Mouse (Mus musculus) liver, embryonic 12.5 days (tissue): ENCODE results near the gene Lep. TPM values are rescaled to one million over a fixed set of nuclear protein-coding genes. Genes with fewer than 3 reads are reported as not detected.

Experiments used
- ATAC-seq: fragments of 200-750 bp; cut with Nextera tagmentation; 2 replicates; pipeline ENCODE4 v1.8.0; 2017; ENCODE audit warnings: moderate number of reproducible peaks, mild to moderate bottlenecking, moderate library complexity
- H3K27ac ChIP-seq: fragments of 300-500 bp; sonication (generic); 2 replicates; pipeline ENCODE4 v1.5.1; 2016; ENCODE audit warnings: mild to moderate bottlenecking
- H3K27me3 ChIP-seq: fragments of 300-500 bp; sonication (generic); replicated peaks from 2 replicates; pipeline ENCODE4 v1.6.1; 2016; ENCODE audit warnings: mild to moderate bottlenecking, moderate library complexity
- H3K36me3 ChIP-seq: fragments of 300-500 bp; sonication (generic); 2 replicates; pipeline ENCODE4 v1.6.1; 2016; ENCODE audit warnings: mild to moderate bottlenecking, moderate library complexity
- H3K4me1 ChIP-seq: fragments of 300-500 bp; sonication (generic); 2 replicates; pipeline ENCODE4 v1.6.1; 2016
- H3K4me2 ChIP-seq: fragments of 300-500 bp; sonication (generic); 2 replicates; pipeline ENCODE4 v1.6.1; 2016; ENCODE audit warnings: mild to moderate bottlenecking, moderate library complexity
- H3K4me3 ChIP-seq: fragments of 300-500 bp; sonication (generic); 2 replicates; pipeline ENCODE4 v1.5.1; 2016; ENCODE audit warnings: mild to moderate bottlenecking, moderate library complexity
- H3K9ac ChIP-seq: fragments of 300-500 bp; sonication (generic); 2 replicates; pipeline ENCODE4 v1.6.1; 2016; ENCODE audit warnings: mild to moderate bottlenecking, moderate library complexity
- H3K9me3 ChIP-seq: fragments of 300-500 bp; sonication (generic); replicated peaks from 2 replicates; pipeline ENCODE4 v1.6.1; 2016; ENCODE audit warnings: mild to moderate bottlenecking, moderate library complexity
- WGBS: fragments of 180-500 bp; shearing (Covaris S2); methylation state at CpG from one replicate; pipeline ENCODE4 v1.1.7; 2016; ENCODE audit not compliant: insufficient replicate concordance; 5-methylcytosine and 5-hydroxymethylcytosine counted together
- polyA plus RNA-seq: library from polyadenylated mRNA; unstranded; fragments of >200 nt; fragmentation: Nextera tagmentation; extraction: Ambion mirVana; gene quantifications from 2 replicates; pipeline ENCODE4 v1.2.1, GENCODE M21; 2016

Gene Lep
- polyA plus RNA-seq, 1 experiment from 2014 or later = not detected

DNA sequence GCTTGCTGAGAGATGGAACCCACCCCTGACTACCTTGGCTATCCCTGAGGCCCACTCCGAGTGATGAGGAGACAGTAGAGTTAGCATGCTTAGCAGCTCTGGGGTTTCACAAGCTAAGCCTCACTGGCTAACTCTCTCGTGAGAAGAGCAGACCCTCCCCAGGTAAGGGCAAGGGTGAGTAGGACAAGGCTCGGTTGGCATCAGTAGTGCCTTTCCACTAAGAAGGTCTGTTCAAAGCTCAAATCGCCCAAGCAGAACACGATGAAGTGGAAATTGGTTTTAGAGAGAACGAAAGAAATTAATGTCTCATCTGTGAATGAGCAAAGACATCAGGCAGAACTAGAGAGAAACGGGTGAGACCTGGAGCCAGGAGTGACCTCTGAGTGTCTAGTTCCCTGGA is 6.8 kb upstream of the Lep start:
- no peaks in the 10 kb centered on the region for H3K9me3 ChIP-seq
- no peak for ATAC-seq
- H3K4me3 ChIP-seq = no peak overlapping the region
- no peaks in the 10 kb centered on the region for H3K4me1 ChIP-seq
- WGBS = 68% methylated on average over 7 of the region's 7 CpGs
- H3K27ac ChIP-seq = no peak overlapping the region
- no peaks in the 10 kb centered on the region for H3K36me3 ChIP-seq
- no peak overlapping the region for H3K4me2 ChIP-seq
- no peak overlapping the region for H3K9ac ChIP-seq
- H3K27me3 ChIP-seq = no peaks in the 10 kb centered on the region; the same call in 1 of the 2 replicates

DNA sequence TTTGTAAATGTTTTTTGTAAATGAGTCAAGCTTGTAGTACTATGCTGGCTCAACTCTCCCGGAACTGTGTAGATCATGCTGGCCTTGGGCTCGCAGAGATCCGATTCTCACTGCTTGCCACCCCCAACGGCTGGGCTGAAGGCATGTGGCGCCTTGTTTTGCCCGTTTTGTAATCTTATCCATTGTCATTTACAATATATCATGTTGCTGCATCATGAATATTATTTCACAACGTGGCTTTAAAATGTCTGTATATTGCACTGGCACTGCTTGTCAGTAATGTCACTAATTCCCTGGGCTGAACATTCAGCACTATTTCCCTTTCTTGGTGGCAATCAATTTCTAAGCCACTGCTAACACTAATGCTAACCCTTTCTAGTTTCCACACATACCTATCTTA is 3.6 kb upstream of the Lep start:
- Histone ChIP-seq H3K9ac (no peak overlapping the region), H3K4me2 (no peak overlapping the region), H3K27ac (no peak overlapping the region), H3K4me3 (no peak overlapping the region), H3K9me3 (no peaks in the 10 kb centered on the region), H3K27me3 (no peaks in the 10 kb centered on the region; the same call in 1 of the 2 replicates), H3K4me1 (no peaks in the 10 kb centered on the region), H3K36me3 (no peaks in the 10 kb centered on the region)
- no peak for ATAC-seq
- WGBS = 76% methylated on average over 7 of the region's 7 CpGs

GRCm38 (mm10) chr6:29066389-29066790 is 6.4 kb downstream of the Lep start:
- H3K36me3 ChIP-seq = no peaks in the 10 kb centered on the region
- no peak overlapping the region for H3K27ac ChIP-seq
- no peaks in the 10 kb centered on the region for H3K9me3 ChIP-seq
- no peak overlapping the region for H3K4me2 ChIP-seq
- no peak overlapping the region for H3K4me3 ChIP-seq
- no peaks in the 10 kb centered on the region for H3K27me3 ChIP-seq
- no peak for ATAC-seq
- H3K4me1 ChIP-seq = no peaks in the 10 kb centered on the region
- H3K9ac ChIP-seq = no peak overlapping the region
- WGBS = 74% methylated on average over 8 of the region's 8 CpGs

DNA sequence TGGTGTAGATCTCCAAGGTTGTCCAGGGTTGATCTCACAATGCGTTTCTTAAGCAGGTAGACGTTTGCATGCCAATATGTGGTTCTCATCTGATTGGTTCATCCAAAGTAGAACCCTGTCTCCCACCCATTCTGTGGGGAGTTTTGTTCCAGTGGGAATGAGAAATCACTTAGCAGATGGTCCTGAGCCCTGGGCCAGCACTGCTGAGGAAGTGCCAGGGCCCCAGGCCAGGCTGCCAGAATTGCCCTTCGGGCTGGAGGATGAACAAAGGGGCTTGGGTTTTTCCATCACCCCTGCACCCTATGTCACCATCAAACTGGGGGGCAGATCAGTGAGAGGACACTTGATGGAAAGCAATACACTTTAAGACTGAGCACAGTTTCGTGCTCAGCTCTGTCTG is 12.2 kb downstream of the Lep start:
- Histone ChIP-seq H3K4me1 (no peaks in the 10 kb centered on the region), H3K4me2 (no peak overlapping the region), H3K27me3 (no peaks in the 10 kb centered on the region), H3K4me3 (no peak overlapping the region), H3K9ac (no peak overlapping the region), H3K36me3 (no peaks in the 10 kb centered on the region), H3K27ac (no peak overlapping the region), H3K9me3 (no peaks in the 10 kb centered on the region)
- no peak for ATAC-seq
- whole genome bisulfite sequencing = 58% methylated on average over 4 of the region's 4 CpGs

DNA sequence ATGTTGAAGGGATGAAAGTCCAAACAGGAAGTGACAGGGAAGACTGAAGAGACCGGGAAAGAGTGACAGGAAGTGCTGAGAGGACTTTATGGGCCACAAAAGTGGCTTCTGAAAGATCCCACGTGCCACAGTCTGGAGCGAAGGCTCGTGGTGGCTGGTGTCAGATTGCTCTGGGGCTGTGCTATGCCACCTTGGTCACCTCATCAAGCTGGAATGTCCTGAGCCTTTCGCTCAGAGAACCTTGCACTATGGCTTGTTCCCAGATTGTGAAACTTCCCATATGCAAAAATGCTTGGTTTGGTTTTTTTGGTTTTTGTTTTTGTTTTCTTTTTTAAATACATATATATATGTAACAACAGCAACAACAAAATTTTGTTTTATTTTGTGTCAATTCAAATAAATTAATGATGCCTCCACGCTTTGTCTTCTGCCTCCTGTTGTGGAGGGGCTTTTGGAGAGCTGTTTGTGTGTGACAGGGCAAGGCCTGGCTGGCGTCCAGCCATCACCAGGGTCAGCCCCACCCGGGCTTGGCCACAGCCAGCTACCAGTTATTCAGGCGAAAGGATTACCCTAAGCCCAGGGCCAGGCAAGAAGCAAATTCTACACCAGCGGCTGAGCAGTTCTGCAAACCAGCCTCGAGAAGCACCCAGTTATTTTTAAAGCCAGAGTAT is 13.6 kb downstream of the Lep start:
- no peaks in the 10 kb centered on the region for H3K4me1 ChIP-seq
- ATAC-seq = no peak
- H3K9ac ChIP-seq = no peak overlapping the region
- H3K27me3 ChIP-seq = no peaks in the 10 kb centered on the region; the same call in 1 of the 2 replicates
- no peak overlapping the region for H3K27ac ChIP-seq
- H3K4me2 ChIP-seq = no peak overlapping the region
- WGBS = 40% methylated on average over 11 of the region's 11 CpGs
- H3K36me3 ChIP-seq = no peaks in the 10 kb centered on the region
- no peak overlapping the region for H3K4me3 ChIP-seq
- no peaks in the 10 kb centered on the region for H3K9me3 ChIP-seq

GRCm38 (mm10) chr6:29074133-29074469 is 14.1 kb downstream of the Lep start:
- no peaks in the 10 kb centered on the region for H3K36me3 ChIP-seq
- no peak for ATAC-seq

DNA sequence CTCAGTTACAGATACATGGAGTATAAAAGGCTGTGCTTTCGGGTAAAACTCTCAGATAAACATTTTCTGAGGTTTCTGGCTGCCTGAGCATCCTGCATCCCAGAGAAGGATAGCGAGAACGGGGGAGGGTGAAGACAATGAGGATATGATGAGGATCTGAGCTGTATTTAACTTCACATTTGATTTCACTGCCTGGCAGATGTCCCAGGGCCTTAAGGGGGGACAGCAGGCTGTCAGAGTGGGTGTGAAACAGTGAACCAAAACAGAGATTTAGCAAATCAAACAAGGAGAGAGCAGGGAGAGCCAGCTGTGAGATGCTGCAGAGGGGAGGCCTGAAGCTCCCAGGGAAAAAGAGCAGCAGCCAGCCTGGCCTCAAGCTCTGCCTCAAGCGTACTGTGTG is 19.3 kb downstream of the Lep start:
- WGBS = 43% methylated on average over 4 of the region's 4 CpGs
- no peak overlapping the region for H3K4me3 ChIP-seq
- H3K9ac ChIP-seq = no peak overlapping the region
- no peaks in the 10 kb centered on the region for H3K36me3 ChIP-seq
- H3K27ac ChIP-seq = no peak overlapping the region
- no peaks in the 10 kb centered on the region for H3K9me3 ChIP-seq
- no peaks in the 10 kb centered on the region for H3K4me1 ChIP-seq
- H3K4me2 ChIP-seq = no peak overlapping the region
- no peak for ATAC-seq
- no peaks in the 10 kb centered on the region; the same call in 1 of the 2 replicates for H3K27me3 ChIP-seq

More at GRCm38 (mm10) chr6:29074133-29074469, 14.1 kb downstream of the Lep start:
- Histone ChIP-seq H3K27ac (no peak overlapping the region), H3K4me3 (no peak overlapping the region), H3K27me3 (no peaks in the 10 kb centered on the region; the same call in 1 of the 2 replicates), H3K9me3 (no peaks in the 10 kb centered on the region), H3K9ac (no peak overlapping the region), H3K4me1 (no peaks in the 10 kb centered on the region), H3K4me2 (no peak overlapping the region)

DNA sequence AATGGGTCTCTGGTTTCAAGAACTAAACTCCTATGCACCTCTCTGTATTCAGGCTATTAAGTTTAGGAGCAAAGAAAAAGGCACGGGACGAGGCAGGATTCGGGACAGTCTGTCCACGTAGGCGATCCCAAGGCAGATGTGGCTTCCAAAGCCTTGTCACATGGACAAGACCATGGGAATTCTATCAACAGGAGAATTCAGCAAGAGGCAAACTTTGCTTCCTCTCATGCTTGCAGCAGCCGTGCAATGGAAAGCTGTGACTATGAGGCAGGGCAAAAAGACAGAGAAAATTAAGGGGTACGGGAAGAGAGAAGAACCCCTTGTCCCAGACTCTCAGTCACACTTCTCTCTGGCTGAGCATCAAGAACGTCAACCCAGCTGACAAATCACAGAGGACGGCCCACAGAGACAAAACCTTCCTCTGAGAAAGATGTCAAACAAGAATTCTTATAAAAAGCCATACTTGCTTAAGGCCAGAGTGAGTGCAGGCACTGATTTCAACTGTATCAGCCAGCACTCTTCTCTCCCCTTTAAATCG is 21.9 kb downstream of the Lep start:
- Histone ChIP-seq H3K4me1 (no peaks in the 10 kb centered on the region), H3K36me3 (no peaks in the 10 kb centered on the region), H3K27ac (no peak overlapping the region), H3K4me2 (no peak overlapping the region), H3K27me3 (no peaks in the 10 kb centered on the region; the same call in 1 of the 2 replicates), H3K9ac (no peak overlapping the region), H3K4me3 (no peak overlapping the region), H3K9me3 (no peaks in the 10 kb centered on the region)
- ATAC-seq = no peak
- 64% methylated on average over 10 of the region's 10 CpGs for WGBS

GRCm38 (mm10) chr6:29082776-29083354 is 22.8 kb downstream of the Lep start:
- Histone ChIP-seq H3K9ac (no peak overlapping the region), H3K4me1 (no peaks in the 10 kb centered on the region), H3K4me3 (no peak overlapping the region), H3K4me2 (no peak overlapping the region), H3K27me3 (no peaks in the 10 kb centered on the region; the same call in 1 of the 2 replicates), H3K9me3 (no peaks in the 10 kb centered on the region), H3K36me3 (no peaks in the 10 kb centered on the region), H3K27ac (no peak overlapping the region)
- 47% methylated on average over 9 of the region's 9 CpGs for WGBS
- no peak for ATAC-seq

GRCm38 (mm10) chr6:29084401-29084800 is 24.4 kb downstream of the Lep start:
- H3K4me3 ChIP-seq = no peak overlapping the region
- no peaks in the 10 kb centered on the region for H3K27me3 ChIP-seq
- no peaks in the 10 kb centered on the region for H3K36me3 ChIP-seq
- ATAC-seq = no peak
- H3K4me2 ChIP-seq = no peak overlapping the region
- 61% methylated on average over 7 of the region's 7 CpGs for WGBS
- H3K4me1 ChIP-seq = no peaks in the 10 kb centered on the region
- H3K9me3 ChIP-seq = no peaks in the 10 kb centered on the region
- no peak overlapping the region for H3K27ac ChIP-seq
- H3K9ac ChIP-seq = no peak overlapping the region

GRCm38 (mm10) chr6:29087921-29088709 is 28.1 kb downstream of the Lep start:
- no peak overlapping the region for H3K4me2 ChIP-seq
- no peaks in the 10 kb centered on the region for H3K9me3 ChIP-seq
- H3K4me1 ChIP-seq = no peaks in the 10 kb centered on the region
- no peak overlapping the region for H3K9ac ChIP-seq
- no peaks in the 10 kb centered on the region for H3K36me3 ChIP-seq
- H3K27me3 ChIP-seq = no peaks in the 10 kb centered on the region
- no peak for ATAC-seq
- no peak overlapping the region for H3K27ac ChIP-seq
- WGBS = 46% methylated on average over 7 of the region's 7 CpGs
- no peak overlapping the region for H3K4me3 ChIP-seq

GRCm38 (mm10) chr6:29092234-29092633 is 32.2 kb downstream of the Lep start:
- ATAC-seq = no peak
- H3K27me3 ChIP-seq = no peaks in the 10 kb centered on the region
- no peak overlapping the region for H3K4me2 ChIP-seq
- H3K36me3 ChIP-seq = no peaks in the 10 kb centered on the region
- H3K9ac ChIP-seq = no peak overlapping the region
- 72% methylated on average over 7 of the region's 7 CpGs for WGBS
- H3K9me3 ChIP-seq = no peaks in the 10 kb centered on the region
- no peak overlapping the region for H3K27ac ChIP-seq
- no peak overlapping the region for H3K4me3 ChIP-seq
- no peaks in the 10 kb centered on the region for H3K4me1 ChIP-seq
